Mouse (Mus musculus): ENCODE results near the gene Ufsp1. TPM values are rescaled to one million over a fixed set of nuclear protein-coding genes. Genes with fewer than 3 reads are reported as not detected.
A peak's percentile ranks its signal among the peaks of the same experiment; 100 is the strongest.

Gene Ufsp1
- polyA plus RNA-seq, 1 experiment from 2014 or later: 1.6 TPM

GRCm38 (mm10) chr5:137335066-137335465, 40.6 kb downstream of the Ufsp1 start:
- Histone ChIP-seq H3K27ac (no peak overlapping the region), H3K36me3 (ENCODE audit: inconsistent target) (no peaks in the 10 kb centered on the region), H3K79me2 (ENCODE audit: inconsistent target) (peaks cover 28% of the 10 kb centered on the region), H3K4me3 (ENCODE audit: inconsistent target) (no peak overlapping the region)
- 94% methylated on average over 6 of the region's 6 CpGs for WGBS (ENCODE audit: missing documents)

- H3K27ac ChIP-seq: no peak overlapping the region
- 91% methylated on average over 7 of the region's 8 CpGs for WGBS (ENCODE audit: missing documents)
- no peak overlapping the region for H3K4me3 ChIP-seq (ENCODE audit: inconsistent target)
- H3K36me3 ChIP-seq (ENCODE audit: inconsistent target): no peaks in the 10 kb centered on the region
- peaks cover 12% of the 10 kb centered on the region for H3K79me2 ChIP-seq (ENCODE audit: inconsistent target)
Measured at GRCm38 (mm10) chr5:137337190-137337589, 42.8 kb downstream of the Ufsp1 start.

- Histone ChIP-seq H3K27ac (no peak overlapping the region), H3K4me3 (ENCODE audit: inconsistent target) (peak overlapping the region; percentile 46), H3K79me2 (ENCODE audit: inconsistent target) (peaks cover 1% of the 10 kb centered on the region; the same call in 1 of the 2 replicates), H3K36me3 (ENCODE audit: inconsistent target) (no peaks in the 10 kb centered on the region)
- WGBS (ENCODE audit: missing documents): 1% methylated on average over 18 of the region's 19 CpGs
Measured at GRCm38 (mm10) chr5:137338256-137338655, 43.8 kb downstream of the Ufsp1 start.

- Histone ChIP-seq H3K36me3 (ENCODE audit: inconsistent target) (no peaks in the 10 kb centered on the region), H3K4me3 (ENCODE audit: inconsistent target) (peak overlapping the region; percentile 46), H3K79me2 (ENCODE audit: inconsistent target) (no peaks in the 10 kb centered on the region), H3K27ac (no peak overlapping the region)
- 6% methylated on average over 8 of the region's 11 CpGs for WGBS (ENCODE audit: missing documents)
Measured at GRCm38 (mm10) chr5:137338663-137339289, 44.3 kb downstream of the Ufsp1 start.

- Histone ChIP-seq H3K79me2 (ENCODE audit: inconsistent target) (no peaks in the 10 kb centered on the region), H3K36me3 (ENCODE audit: inconsistent target) (no peaks in the 10 kb centered on the region), H3K4me3 (ENCODE audit: inconsistent target) (no peak overlapping the region), H3K27ac (no peak overlapping the region)
- WGBS (ENCODE audit: missing documents): 36% methylated on average over 22 of the region's 22 CpGs
Measured at GRCm38 (mm10) chr5:137339290-137339979, 45.0 kb downstream of the Ufsp1 start.

GRCm38 (mm10) chr5:137340222-137340621, 45.8 kb downstream of the Ufsp1 start:
- 82% methylated on average over 6 of the region's 6 CpGs for WGBS (ENCODE audit: missing documents)
- Histone ChIP-seq H3K27ac (no peak overlapping the region), H3K4me3 (ENCODE audit: inconsistent target) (no peak overlapping the region)

GRCm38 (mm10) chr5:137342407-137343012, 48.1 kb downstream of the Ufsp1 start:
- WGBS (ENCODE audit: missing documents): 81% methylated on average over 7 of the region's 7 CpGs

More at GRCm38 (mm10) chr5:137340222-137340621, 45.8 kb downstream of the Ufsp1 start:
- Histone ChIP-seq H3K79me2 (ENCODE audit: inconsistent target) (no peaks in the 10 kb centered on the region), H3K36me3 (ENCODE audit: inconsistent target) (no peaks in the 10 kb centered on the region)

GRCm38 (mm10) chr5:137343412-137343811, 49.0 kb downstream of the Ufsp1 start:
- no peak overlapping the region for H3K4me3 ChIP-seq (ENCODE audit: inconsistent target)
- H3K79me2 ChIP-seq (ENCODE audit: inconsistent target): no peaks in the 10 kb centered on the region
- 93% methylated on average over 5 of the region's 5 CpGs for WGBS (ENCODE audit: missing documents)
- H3K27ac ChIP-seq: no peak overlapping the region
- H3K36me3 ChIP-seq (ENCODE audit: inconsistent target): no peaks in the 10 kb centered on the region

More at GRCm38 (mm10) chr5:137342407-137343012, 48.1 kb downstream of the Ufsp1 start:
- no peaks in the 10 kb centered on the region for H3K79me2 ChIP-seq (ENCODE audit: inconsistent target)
- no peak overlapping the region for H3K4me3 ChIP-seq (ENCODE audit: inconsistent target)
- H3K27ac ChIP-seq: no peak overlapping the region
- no peaks in the 10 kb centered on the region for H3K36me3 ChIP-seq (ENCODE audit: inconsistent target)

GRCm38 (mm10) chr5:137343869-137344268, 49.4 kb downstream of the Ufsp1 start:
- H3K27ac ChIP-seq: no peak overlapping the region
- no peaks in the 10 kb centered on the region for H3K79me2 ChIP-seq (ENCODE audit: inconsistent target)
- no peak overlapping the region for H3K4me3 ChIP-seq (ENCODE audit: inconsistent target)
- H3K36me3 ChIP-seq (ENCODE audit: inconsistent target): no peaks in the 10 kb centered on the region

Other genes with a start within 250 kb of the Ufsp1 start
- 120 to 219 TPM (median 131 TPM) in 3 replicates for gene Ap1s1, start 248.5 kb upstream of the Ufsp1 start, polyA plus RNA-seq (2018)
- gene Serpine1, start 222.4 kb upstream of the Ufsp1 start, polyA plus RNA-seq (2018): 0.69 to 5.1 TPM (median 0.75 TPM) in 3 replicates
- gene Trim56, start 178.4 kb upstream of the Ufsp1 start, polyA plus RNA-seq (2018): 12.2 to 19.7 TPM (median 16.6 TPM) in 3 replicates
- not detected in 3 replicates for gene Muc3, start 145.3 kb upstream of the Ufsp1 start, polyA plus RNA-seq (2018)
- not detected in 3 replicates for gene Muc3a, start 82.2 kb upstream of the Ufsp1 start, polyA plus RNA-seq (2018)
- gene Ache, start 7.1 kb upstream of the Ufsp1 start, polyA plus RNA-seq (2018): 0.11 to 0.14 TPM in 2 of 3 replicates, not detected in the other
- 79.3 to 119 TPM (median 83.4 TPM) in 3 replicates for gene Srrt, start 13.0 kb downstream of the Ufsp1 start, polyA plus RNA-seq (2018)
- 1.0 to 2.2 TPM (median 1.2 TPM) in 3 replicates for gene Trip6, start 19.8 kb downstream of the Ufsp1 start, polyA plus RNA-seq (2018)
- 6.9 to 28.0 TPM (median 11.2 TPM) in 3 replicates for gene Slc12a9, start 39.0 kb downstream of the Ufsp1 start, polyA plus RNA-seq (2018)
- gene Ephb4, start 55.5 kb downstream of the Ufsp1 start, polyA plus RNA-seq (2018): not detected in 3 replicates
- 0.01 to 0.05 TPM in 2 of 3 replicates, not detected in the other for gene Zan, start 182.4 kb downstream of the Ufsp1 start, polyA plus RNA-seq (2018)
- gene Pop7, start 207.9 kb downstream of the Ufsp1 start, polyA plus RNA-seq (2018): 7.6 to 26.0 TPM (median 19.4 TPM) in 3 replicates
- gene Gigyf1, start 223.9 kb downstream of the Ufsp1 start, polyA plus RNA-seq (2018): 8.7 to 17.9 TPM (median 11.5 TPM) in 3 replicates
- not detected in 3 replicates for gene Epo, start 238.6 kb downstream of the Ufsp1 start, polyA plus RNA-seq (2018)
- 139 to 347 TPM (median 316 TPM) in 3 replicates for gene Gnb2, start 238.9 kb downstream of the Ufsp1 start, polyA plus RNA-seq (2018)